Mouse (Mus musculus): ENCODE results near the gene Ces2a.
A peak's percentile ranks its signal among the peaks of the same experiment; 100 is the strongest.

Ces2a gene

DNA sequence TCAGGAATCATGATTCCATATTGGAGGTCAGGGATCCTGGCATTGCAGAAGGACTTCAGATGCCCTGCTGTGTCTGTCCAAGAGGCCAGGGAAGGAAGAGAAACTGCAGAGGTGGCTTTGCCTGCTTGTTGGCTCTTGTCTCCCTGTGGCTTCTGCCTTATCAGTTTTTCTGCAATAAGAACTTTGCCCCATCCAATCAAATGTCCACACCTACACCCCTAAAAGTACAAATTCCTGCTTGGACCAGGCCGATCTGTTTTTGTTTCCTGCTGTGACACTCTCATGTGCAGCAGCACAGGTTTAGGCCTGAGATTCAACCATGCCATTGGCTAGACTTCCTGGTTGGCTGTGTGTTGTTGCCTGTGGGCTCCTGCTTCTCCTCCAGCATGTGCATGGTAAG, at the start of gene Ces2a:
Ces2a (plus strand) TSS at position 251 of the 400 bp plus-strand sequence.
- DNase-seq (ENCODE audit: low read depth, low spot score) = no peak

DNA sequence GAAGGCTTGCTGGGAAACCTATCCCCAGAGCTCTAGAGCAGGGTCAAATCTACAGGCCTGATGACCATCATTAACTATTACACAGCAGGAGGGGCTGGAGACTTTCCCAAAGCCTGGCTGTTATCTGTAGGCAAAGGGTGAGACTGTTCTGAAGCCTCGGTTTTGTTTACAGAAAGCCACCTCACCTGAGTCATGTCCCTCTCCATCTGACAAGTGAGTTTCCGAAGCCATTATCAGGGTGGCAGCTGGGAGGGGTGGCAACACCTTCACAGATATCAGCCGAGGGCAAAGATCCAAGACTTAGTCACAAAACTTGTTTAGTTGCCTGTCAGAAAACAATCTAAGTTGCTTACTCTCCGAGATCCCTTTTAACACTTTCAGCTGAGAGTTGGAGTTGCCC, 45.4 kb upstream of the Ces2a start:
- no peak for DNase-seq (ENCODE audit: low read depth, low spot score)

DNA sequence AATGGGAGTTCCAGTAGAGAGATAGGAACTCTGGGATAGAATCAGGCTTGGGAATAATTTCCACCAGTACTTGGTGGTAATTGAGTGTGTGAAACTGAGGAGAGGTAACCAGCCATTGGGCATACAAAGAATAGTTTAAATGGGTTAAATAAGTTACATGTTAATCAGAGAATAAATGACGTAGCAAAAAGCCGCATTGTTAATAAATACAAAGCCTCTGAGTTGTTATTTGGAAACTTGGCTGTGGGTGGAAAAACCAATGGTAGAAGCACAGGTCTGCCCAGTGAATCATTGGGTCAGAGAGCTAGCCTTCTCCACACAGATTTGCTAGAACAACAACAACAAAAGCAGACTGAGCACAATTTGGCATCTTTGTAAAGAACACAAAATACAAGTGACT, 35.2 kb upstream of the Ces2a start:
- no peak for DNase-seq (ENCODE audit: low read depth, low spot score)

DNA sequence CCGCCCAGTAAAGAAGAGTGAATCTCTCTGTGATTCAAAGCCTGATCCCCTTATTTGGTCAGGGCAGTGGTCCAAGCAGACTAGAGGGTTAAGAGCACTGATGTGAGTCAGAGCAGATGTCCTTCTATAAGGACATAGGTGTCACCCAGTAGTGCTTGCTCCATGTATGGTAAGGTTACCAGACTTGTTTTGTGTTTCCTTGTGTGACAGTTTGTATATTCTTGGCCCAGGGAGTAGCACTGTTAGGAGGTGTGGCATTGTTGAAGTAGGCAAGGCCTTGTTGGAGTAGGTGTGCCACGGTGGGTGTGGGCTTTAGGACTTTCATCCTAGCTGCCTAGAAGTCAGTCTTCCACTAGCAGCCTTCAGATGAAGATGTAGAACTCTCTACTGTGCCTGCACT, 31.9 kb upstream of the Ces2a start:
- DNase-seq (ENCODE audit: low read depth, low spot score) = no peak

DNA sequence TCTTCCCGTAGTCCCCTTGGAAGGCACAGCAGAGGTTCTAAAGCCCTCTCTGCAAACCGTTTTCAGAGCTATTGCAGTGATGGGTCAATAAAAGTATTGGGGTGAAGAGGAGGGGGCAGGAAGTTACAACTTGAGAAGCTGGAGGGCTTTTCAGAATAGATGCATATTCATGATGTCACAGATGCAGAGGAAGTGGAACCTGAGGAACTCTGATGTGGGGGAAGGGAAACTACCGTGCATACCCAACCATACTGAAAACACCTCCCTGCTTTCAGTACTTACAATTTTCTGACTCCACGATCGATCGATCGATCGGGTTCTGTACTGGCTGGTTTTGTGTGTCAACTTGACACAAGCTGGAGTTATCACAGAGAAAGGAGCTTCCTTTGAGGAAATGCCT, 12.6 kb upstream of the Ces2a start:
- no peak for DNase-seq (ENCODE audit: low read depth, low spot score)

DNA sequence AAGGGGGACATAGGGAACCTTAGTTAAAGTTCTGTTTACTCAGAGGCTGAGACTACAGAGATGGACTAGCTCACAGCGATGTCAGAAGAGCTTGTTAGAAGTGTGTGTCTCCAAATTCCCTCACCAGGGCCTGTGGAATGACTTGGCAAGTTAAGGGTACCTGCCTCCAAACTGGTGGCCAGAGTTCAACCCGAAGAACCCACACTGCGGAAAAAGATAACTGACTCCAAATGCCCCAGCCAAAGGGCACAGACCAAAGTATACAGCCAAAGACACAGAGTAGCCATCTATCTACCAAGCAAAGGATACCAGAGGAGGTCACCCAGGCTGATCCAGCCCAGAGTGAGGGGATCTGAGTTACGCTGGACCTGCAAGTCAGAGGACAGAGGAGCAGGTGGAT, 2.4 kb upstream of the Ces2a start:
- DNase-seq (ENCODE audit: low read depth, low spot score) = no peak

DNA sequence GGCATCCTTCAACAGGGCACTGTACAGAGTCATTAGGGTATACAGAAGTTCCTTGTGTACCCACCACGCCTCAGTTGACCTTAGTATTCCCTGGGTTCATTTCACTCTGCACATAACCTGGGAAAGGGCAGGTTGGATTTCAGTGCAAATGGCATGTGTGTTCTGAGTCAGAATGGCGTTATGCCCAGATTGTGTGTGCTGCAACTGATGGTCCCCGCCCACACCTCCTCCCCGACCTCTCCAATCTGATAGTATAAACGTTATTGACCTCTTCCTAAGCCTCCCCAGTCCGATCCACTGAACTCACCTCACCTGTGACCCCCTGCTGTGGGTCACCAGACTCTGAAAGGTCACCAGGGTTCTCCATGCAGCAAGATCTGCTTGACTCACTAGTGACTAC, 1.8 kb upstream of the Ces2a start:
- no peak for DNase-seq (ENCODE audit: low read depth, low spot score)

DNA sequence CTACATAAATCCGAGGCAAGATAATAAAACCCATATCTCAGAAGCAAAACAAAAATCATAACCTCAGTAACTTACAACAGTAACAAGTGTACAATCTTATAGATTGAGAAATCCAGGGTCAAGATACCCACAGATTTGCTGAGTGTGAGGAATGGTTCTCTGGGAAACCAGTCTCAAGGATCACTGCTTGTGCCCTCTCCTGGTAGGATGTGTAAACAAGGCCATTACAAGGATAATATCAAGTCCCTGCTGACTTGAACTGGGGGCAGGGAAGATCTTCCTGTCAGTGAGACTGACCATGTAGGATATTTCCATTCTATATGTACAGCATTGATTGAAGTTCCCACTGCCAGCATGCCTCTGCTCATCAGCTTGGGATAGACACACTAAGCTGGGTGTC, 8.2 kb downstream of the Ces2a start:
- DNase-seq (ENCODE audit: low read depth, low spot score) = no peak

DNA sequence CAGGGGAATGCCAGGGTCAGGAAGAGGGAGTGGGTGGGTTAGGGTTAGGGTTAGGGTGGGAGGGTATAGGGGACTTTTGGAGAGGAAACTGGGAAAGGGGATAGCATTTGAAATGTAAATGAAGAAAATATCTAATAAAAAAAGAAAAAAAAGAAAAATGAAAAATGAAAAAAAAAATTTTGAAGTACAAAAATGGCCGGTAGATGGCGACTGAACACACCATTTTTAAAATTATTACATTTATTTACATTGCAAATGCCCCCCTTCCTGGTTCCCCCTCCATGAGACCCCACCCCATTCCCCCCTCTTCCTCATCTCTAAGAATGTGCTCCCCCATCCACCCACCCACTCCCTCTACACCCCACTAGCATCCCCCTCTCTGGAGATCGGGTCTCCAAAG, 9.6 kb downstream of the Ces2a start:
- no peak for DNase-seq (ENCODE audit: low read depth, low spot score)

DNA sequence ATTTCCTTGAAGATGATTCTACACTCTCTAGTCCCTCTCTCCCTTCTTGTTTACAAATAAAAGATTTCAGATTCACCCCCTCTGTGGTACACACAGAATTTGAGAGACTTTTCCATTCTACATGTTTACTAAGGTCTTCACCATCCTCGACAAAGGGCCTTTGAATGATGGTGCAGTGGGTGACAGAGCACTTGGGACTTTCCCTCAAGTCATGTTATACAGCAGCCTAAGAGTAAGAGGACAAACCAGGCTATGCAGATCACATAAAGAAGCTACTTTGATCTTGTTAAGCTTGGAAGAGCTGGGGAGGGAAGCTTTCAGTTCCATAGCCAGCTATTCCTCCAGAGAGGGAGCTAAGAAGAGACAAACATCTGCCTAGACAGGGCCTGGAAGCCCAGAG, 19.0 kb downstream of the Ces2a start:
- no peak for DNase-seq (ENCODE audit: low read depth, low spot score)

DNA sequence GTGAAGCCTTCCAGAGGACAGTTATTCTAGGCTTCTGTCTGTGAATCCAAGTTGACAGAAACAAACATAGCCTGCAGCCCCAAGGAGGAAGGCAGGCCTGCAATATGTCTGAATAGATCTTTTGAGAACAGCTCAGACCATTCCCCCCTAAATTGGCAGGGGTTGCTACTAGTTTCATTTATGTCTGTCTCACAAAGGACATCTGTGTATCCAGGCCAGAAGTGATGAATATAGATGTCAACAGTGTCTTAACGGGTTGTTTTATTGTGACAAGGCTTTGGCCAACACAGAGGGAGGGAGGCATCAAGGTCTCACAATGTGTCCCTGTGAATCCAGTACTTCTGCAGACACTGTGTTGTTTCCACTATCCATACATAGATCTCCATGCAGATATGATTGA, 23.8 kb downstream of the Ces2a start:
- DNase-seq (ENCODE audit: low read depth, low spot score) = no peak

DNA sequence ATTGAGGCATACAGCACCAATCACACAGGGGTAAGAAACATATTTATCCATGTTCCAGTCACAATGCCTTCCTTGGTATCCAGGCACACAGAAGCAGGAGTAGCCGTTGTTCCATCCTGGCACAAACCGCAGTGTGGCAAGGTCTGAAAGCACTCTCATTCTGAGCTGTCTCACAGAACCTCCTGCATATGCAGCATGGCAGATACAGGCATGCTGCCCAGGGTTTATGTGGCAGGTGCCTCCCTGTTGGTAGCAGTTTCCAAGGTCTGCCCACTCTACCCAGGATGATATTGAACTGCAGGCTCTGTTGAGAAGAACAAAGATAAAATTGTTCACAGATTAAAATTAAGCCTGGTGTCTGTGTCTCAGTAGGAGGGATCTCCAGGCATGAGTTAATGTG, 24.4 kb downstream of the Ces2a start:
- no peak for DNase-seq (ENCODE audit: low read depth, low spot score)

DNA sequence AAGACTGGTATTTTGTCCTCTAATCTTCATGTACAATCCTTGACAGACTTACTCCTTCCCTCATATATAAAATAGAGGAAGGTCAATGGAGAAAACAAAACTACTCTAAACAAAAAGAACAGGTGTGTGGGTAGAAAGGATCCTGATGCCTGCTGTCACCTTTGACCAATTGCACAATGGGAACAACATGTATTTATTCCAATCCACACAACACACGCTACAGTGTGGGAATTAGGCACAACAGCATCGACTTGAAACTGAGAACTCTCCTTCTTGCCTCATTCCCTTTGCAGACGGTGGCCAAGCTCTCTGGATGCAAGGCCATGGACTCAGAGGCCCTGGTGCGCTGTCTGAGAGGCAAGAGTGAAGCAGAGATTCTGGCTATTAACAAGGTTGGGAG, 27.3 kb downstream of the Ces2a start:
- DNase-seq (ENCODE audit: low read depth, low spot score) = no peak

DNA sequence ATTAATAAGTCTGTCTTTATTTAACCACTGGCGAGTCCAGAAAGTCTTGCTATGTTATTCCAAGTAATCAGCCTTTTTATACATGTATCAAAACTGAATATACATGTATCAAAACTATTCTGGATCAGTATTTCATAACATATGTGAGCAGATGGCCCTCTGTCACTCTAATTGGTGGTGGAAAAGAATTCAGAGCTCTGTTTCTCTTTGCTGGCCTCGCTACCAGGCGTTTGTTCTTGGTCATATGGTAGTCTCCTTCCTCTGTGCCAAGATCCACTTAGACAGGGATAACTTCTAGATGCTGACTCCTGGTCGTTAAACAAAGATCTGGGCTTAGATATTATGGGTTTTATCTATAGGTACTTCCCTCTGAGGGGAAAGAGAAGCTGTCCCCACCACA, 32.7 kb downstream of the Ces2a start:
- no peak for DNase-seq (ENCODE audit: low read depth, low spot score)

DNA sequence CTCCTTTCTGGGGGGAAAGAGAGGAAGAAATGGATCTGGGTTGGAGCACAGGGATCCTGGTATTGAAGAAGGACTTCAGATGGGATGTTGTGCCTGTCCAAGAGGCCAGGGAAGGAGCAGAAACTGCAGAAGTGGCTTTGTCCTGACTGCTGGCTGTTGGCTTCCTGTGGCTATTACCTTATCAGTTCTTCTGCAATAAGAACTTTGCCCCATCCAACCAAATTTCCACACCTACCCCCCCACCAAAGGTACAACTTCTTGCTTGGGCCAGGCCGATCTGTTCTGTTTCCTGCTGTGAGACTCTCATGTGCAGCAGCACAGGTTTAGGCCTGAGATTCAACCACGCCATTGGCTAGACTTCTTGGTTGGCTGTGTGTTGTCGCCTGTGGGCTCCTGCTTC, 36.6 kb downstream of the Ces2a start:
- DNase-seq (ENCODE audit: low read depth, low spot score) = no peak

DNA sequence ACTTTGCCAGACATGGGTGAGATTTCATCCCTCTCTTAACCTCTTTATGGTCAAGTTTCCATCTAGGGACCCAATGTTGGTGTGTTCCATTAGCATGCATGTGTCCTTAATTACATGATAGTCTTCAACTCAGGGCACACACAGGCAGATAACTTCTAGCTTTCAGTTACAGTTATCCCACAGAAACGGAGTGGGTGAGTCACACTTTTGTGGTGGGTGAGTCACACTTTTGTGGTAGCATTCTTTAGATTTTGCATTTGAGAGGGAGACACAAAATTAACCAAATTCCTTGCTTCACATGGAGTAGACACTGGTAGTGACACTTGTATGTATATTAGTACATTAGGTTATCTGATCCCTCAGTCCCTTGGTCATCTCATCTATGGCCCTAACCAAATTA, 53.2 kb downstream of the Ces2a start:
- DNase-seq (ENCODE audit: low read depth, low spot score) = no peak

DNA sequence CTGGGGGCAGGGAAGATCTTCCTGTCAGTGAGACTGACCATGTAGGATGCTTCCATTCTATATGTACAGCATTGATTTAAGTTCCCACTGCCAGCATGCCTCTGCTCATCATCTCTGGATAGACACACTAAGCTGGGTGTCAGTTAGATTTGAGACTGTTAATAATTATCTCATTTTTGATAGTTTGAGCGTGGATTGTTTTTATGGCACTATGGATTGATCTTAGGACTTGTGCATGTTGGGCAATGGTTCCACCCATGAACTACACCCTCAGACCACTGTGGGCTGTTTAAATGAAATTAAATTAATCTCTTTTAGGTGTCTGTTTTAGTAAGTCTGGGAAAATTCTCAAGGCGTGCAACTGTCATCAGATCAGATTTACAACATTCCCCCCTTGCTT, 55.1 kb downstream of the Ces2a start:
- no peak for DNase-seq (ENCODE audit: low read depth, low spot score)

DNA sequence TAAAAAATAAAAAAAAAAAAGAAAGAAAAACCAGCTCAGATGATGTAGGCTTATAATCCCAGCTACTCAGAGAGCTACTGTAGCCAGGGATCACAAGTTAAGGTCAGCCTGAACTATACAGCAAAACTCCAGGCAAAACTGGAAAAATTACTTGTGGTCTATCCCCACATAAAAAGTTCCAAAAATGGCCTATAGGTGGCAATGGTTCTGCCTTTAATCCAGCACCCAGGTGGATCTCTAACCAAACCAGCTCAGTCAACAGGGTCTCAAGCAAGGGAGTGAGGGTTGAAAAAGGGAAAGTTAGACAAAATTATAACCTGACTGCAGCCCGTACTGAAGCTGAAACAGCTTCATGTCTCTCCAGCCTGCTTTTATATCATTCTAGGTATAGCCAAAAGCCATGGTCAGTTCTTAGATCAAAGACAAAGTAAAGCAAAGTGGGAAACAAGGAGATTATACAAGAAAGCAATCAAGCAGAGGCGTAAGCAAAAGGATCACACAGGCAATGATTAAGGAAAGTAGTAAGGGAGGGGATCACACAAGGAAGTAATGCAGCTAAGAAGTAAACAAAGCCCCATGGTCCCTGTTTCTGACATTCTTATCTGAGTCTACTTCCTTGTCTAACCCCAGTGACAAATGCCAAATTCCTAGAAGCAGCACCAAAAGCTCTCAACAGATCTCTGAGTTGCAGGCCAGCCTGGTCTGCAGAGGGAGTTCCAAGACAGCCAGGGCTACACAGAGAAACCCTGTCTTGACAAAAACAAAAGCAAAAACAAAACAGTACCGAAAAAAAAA, 56.3 kb downstream of the Ces2a start:
- peak; percentile 57 for DNase-seq (ENCODE audit: low read depth, low spot score)

All from CD4-positive, CD25-positive, alpha-beta regulatory T cell, adult 2 months (primary cell).